Mouse (Mus musculus) heart, postnatal 10 days (tissue): ENCODE measurements at regions not wholly inside any gene's neighbourhood (a gene's known extent, or its start where the extent isn't known, plus 50 kb on each side); places are given as distances from the start of the nearest gene placed in this dataset.

Experiments
- DNase-seq, 2 experiments: peaks; one replicate each; pipeline ENCODE4 v3.0.0; 2021
- intact Hi-C: fragments of 180-260 bp; cut with DNase I; formaldehyde crosslinking; loops from one replicate; pipeline ENCODE4 v1.15.1; 2025

DNA sequence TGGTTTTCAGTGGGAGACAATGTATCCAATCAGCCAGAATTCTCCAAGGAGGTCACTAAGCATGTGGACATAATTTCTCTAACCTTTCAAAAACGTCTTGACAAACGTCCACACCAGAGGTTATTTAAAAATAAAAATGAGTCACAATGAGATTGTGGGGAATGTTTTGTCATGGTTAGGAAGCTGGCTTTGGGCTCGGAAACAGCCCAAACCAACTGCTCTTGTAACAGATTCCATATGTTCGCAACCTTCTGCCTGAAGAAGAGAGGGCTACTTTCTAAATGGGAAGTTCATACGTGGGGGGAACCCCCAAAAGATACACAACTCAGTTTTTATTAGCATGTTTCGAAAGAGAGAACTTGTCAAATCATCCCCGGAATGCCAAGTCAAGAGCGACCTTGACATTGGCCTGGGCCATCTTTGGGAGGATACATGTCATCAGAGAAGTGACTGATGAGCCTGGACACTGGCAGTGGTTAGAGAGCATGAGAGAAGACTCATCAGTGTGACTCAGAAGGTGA is 111.6 kb upstream of the Pik3r1 start:
- intact Hi-C loops, result no loop called here
- DNase-seq, result peak; percentile 36 to 38

DNA sequence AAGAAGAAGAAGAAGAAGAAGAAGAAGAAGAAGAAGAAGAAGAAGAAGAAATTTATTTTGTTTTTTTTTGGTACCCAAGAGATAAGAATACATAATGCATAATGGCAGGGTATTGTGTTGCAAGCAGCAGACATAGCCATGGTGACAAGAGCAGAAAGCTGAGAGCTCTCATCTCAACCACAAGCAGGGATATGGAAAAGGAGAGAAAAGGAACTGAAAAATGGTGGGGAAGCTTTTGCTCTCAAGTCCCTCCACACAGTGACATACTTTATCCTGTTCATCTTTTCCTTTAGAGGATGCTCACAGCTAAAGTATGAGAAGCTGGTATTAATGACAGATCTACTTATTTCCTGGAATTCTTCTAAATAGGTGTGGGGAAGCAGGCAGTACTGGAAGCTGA is 115.2 kb upstream of the Pik3r1 start:
- DNase-seq, result no peak
- intact Hi-C loops, result no loop called here

DNA sequence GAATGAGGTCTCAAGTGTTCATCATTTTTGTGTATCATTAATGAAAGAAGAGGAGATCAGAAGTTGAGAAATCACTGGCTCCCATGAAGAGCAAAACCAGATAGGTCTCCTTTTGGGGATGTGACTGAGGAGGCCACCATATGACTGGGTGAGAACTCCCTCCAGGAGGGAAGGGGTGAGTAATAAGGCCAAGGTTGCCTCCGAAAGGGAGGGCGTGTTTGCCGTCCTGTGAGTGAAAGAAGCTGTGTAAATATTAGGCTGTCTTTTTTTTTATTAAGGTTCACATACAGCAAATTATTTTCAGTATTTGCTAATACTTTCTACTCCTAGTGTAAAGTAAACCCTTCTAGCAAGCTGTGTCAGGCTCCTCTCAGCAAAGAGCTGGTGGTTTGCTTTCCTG is 116.7 kb upstream of the Pik3r1 start:
- intact Hi-C loops, result no loop called here
- no peak for DNase-seq

DNA sequence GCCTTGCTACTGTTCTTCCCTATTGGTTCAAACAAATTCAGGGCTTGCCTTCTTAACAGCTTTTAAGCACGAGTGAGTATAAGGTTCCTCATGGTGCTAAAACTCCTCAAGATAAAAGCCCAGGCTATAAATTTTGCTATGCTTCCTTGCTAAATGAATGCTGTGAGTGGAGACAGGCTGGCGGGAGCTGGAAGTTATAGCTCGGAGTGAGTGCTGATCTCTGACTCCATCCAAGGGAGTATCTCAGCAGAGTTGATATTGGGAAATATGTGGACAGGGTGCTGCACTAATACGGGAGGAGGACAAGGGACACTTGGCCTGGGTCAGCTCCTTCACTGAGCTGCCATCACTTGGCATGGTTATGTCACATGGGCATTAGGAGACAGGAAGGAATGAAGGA is 123.5 kb upstream of the Pik3r1 start:
- no peak for DNase-seq
- intact Hi-C loops, result no loop called here

DNA sequence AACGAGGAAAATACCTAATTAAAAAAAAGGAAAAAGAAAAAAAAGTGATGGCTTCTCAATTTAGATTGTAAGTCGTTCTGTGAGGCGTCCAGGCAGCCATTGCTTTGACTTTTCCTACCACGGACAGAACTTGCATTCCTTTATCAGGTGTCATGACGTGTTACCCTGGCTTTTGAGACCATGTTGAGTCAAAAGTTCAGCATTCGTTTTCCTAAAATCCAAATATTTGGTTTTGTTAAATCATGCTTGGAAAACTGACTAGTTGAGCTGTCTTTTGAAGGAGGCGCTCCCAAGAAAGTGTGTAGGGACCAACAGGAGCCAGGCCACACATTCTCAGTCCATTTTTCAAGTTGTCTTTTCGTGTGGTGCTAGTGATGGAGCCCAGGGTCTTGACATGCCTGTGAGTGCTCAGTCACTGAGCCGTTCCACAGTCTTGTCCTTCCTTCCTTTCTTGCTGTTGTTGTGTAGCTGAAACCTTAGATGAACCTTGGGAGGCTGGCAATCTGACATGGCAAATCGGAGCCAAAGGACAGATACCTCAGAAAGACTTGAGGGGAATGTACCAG is 125.1 kb upstream of the Pik3r1 start:
- intact Hi-C loops, result no loop called here
- DNase-seq, result no peak

DNA sequence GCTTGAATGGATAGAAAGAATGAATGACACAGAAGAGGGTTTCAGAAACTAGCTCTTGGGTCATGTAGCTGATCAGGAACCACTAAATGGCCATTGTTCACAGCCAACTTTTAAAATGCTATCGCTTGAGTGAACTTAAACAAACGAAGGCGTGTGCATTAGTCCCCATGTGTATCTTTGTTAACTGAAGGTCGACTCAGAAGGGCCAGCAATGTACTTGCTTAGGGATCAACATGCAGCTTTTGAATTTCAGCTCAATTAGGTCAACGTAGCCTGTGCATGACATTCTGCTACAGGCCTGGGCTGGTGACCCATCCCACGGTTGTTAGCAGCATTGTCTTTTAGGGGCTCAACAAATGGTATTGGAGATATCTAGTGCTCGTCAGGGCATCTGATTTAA is 127.1 kb upstream of the Pik3r1 start:
- intact Hi-C loops, result no loop called here
- no peak for DNase-seq

DNA sequence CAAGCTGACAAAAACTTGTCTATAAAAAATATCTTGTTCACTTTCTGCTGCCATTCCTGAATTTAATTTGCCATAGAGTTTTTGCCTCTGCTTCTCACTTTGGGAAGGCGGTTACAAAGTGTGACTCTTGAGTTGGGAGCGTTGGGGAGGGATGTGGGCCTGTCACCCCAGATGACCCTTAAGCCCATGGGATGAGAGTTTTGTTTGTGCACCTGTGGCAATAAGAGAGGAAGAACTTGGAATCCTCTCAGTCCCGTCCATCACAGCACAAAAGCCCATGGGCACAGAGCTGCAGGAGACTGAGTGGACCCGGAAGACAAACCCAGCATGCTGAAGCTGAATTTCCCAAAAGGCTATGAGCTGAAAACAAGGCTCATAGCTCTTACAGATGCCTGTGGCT is 127.7 kb upstream of the Pik3r1 start:
- intact Hi-C loops, result no loop called here

DNA sequence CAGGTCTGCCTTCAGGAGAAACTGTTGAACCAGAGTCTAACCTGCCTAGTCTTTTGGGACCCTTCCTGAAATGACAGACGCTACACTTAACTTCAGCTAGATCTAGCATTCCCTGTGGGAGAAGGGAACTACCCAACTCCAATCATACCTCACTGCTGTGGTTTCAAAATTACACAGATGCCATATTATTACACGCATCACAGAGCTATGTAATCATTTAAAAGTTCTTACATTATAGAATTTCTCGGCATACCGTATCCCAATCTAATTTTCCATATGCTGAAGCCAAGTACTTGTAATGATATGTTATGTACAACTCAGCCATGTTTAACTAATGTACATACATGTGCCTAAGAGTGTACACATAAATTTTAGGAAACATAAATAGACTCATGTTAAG is 128.9 kb upstream of the Pik3r1 start:
- intact Hi-C loops, result no loop called here
- DNase-seq, result no peak

More for the DNA sequence above, 127.7 kb upstream of the Pik3r1 start:
- no peak for DNase-seq

DNA sequence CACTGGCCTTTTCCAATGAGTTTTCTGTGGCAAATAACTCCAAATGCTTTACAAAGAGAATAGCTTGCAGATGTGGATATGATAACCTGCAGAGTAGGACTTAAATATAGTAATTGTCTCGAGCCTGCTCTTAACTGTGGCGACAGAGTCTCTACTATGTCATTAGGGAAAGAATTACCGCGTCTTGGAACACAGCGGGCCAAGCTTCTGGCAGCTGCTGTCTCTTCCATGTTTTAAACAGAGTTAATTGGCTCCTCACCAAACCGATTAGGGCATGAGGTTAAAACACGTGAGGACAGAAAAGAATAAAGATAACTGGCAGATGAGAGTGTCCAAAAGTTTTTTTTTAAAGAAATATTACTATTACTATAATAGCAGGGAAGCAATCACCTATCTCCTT is 134.2 kb upstream of the Pik3r1 start:
- intact Hi-C loops, result no loop called here
- peak in 1 of 2 experiments; percentile 20 for DNase-seq

DNA sequence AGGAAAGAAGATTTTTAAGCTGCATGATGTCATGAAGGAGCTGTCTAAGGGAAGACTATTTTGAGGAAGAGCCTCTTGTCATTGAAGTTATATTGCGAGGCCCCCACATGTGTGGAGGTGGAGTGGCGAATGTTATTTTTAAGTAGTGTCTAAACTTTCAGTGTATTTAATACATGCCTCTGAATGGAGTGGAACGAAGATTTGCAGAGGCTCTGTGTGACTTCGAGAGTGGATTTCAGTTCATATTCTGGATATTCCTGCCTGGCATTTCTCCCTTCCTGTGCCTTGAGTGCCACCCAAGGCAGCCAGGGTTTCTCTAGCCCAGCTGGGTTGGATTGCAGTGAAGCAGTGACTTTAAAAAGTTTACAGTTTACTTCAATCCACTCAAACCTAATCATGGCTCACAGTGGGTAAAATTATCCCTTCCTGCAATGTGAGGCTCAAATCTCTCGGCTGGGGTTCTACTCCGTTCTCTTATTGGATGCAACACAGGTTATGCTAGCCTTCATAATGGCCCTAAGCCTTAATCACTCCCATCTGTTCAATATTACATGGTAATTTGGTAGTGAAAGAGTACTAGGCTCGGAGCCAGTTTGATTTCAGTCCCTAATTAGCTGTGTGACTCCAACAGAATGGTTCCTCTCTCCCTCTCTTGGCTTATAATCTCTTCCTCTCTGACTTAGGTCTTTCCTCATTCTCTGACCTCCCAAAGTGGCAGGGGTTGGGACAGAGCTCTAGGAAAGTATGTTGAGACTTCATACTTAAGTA is 138.1 kb upstream of the Pik3r1 start:
- intact Hi-C loops, result no loop called here
- DNase-seq, result no peak

DNA sequence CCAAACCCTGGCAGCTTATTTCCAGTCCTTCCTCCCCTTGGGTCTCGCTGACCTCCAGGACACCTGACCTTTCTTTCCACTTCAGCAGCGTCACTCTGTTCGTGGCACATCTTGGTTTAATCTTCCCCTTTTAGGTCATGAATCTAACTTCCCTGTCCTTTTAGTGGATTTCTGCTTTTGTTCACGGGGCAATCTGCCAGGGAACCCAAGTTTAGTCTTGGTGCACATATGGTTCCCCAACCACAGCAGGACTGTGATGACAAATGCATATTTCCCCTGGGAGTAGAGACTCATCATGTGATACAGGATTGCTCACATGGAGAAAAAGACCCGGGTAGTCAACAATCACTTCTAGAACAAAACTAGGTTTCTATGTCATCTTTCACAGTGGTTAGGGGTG is 141.0 kb upstream of the Pik3r1 start:
- DNase-seq, result peak; percentile 34 to 38
- intact Hi-C loops, result no loop called here

DNA sequence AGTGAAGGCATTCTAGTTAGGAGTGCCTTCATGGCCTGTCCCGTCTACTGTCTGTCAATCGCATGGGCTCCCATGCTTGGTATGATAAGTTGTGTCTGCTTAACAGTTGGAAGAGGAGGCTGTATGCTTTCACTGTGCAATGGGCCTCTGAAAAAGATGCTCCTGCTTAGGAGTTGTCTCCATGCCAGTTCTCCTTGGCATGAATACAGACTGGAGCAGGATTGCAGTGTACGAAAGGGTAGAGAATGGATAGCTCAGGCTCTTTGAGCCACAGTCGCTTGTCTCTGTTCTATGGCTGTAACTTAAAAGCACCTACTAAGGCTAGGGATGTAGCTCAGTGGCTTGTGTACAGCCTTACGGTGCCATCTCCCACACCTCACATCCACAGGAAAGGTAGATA is 142.7 kb upstream of the Pik3r1 start:
- intact Hi-C loops, result no loop called here

DNA sequence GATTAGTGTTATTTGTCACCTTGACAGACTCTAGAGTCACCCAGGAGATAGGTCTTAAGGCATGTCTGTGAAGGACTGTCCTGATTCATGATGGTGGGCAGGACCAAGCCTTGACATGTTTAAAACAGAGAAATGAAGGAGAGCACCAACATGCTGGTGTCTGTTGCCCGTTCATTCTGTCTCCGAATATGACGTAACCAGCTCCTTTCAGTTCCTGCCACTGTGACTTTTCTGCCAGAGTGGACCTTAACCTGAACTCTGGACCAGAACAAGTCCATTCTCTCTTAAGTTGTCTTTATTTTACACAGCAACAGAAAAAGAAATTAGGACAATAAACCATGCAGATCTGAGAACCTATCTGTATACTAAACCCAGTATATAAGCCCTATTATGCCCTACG is 146.1 kb upstream of the Pik3r1 start:
- intact Hi-C loops, result no loop called here

More for the DNA sequence above, 142.7 kb upstream of the Pik3r1 start:
- no peak for DNase-seq

DNA sequence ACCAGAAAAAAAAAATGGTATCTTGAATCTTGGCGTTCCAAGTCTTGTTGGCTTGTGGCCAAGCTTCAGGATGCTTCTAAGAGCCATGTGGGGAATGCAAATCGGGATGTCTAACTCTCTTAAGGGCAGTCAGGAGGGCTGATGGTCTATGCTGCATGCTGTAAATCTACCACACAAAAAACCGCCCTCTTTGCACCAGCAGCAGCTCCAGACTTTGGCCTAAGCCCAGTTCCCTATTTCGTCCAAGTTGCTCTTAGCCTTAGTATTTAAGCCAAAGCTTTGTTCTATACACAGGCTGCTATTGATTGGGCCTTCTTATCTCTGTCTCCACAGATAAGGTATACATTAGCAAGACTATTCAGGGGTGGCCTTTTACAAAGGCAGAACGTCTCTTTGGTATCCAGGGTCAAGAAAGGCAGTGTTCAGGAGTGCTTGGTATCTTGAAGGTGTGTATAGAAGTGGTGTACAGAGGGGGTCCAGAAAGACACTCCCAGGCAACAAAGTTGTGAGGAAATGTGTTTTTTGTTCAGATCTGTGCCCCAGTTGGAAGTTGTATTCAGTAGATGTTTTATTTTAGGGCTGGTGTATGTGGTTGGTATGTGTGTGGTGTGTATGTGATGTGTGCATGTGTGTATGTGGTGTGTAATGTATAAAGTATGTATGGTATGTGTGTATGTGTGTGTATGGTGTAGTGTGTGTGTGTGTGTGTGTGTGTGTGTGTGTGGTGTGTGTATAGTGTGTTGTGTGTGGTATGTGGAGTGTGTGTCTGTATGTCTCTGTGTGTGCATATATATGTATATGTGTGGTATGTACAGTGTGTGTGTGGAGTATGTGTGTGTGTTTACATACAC is 146.9 kb upstream of the Pik3r1 start:
- intact Hi-C loops, result no loop called here

More for the DNA sequence above, 146.1 kb upstream of the Pik3r1 start:
- no peak for DNase-seq

DNA sequence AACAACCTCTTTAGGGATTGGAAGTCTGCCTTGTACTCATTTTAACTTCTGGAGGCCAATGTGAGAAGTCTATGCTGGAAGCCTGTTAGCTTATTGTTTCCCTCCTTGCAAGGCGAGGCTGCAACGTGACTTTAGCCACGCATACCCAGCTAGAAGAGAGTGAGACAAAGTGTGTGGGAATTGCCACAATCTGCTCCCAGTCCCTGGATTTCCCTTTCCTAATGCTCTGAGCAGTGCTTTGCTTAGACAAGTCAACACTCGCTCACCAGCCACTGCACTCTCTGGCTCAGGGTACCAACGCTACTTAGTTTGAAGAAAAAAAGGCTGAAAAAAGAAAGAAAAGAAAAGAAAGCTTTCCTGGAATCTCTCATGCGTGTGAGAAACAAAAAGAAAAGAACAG is 147.5 kb upstream of the Pik3r1 start:
- intact Hi-C loops, result no loop called here
- peak in 1 of 2 experiments; percentile 18 for DNase-seq

More for the DNA sequence above, 146.9 kb upstream of the Pik3r1 start:
- DNase-seq, result peak; percentile 44 to 62

DNA sequence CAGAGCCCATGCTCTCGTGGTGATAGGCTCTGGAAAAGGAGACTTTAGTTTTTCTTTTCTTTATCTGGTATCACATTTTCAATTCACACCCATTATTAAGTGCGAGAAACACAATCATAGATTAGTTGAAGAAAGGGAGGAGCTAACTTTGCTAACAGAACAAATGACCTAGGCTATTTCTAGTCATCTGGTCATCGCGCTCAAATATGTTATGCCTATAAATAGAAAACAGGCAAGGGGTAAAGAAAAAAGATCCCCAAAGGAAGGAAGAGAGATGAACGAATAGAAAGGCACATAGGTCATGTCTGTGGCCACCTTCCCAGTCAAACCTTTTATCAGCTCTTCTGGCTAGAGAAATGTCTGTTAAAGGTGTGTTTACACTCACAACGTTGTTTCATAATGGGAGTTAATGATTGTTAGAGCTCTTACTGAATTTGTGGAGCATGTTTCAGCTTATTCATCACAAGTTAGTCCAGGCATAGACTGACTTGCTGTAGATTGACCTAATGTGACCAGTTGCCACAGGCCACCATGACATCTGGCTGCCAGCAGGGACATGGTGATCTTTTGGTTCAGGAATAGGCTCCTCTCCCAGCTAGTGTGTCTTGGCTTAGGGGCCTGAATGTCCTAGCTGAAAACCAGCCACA is 148.1 kb upstream of the Pik3r1 start:
- DNase-seq, result peak; percentile 22 to 27
- intact Hi-C loops, result no loop called here

DNA sequence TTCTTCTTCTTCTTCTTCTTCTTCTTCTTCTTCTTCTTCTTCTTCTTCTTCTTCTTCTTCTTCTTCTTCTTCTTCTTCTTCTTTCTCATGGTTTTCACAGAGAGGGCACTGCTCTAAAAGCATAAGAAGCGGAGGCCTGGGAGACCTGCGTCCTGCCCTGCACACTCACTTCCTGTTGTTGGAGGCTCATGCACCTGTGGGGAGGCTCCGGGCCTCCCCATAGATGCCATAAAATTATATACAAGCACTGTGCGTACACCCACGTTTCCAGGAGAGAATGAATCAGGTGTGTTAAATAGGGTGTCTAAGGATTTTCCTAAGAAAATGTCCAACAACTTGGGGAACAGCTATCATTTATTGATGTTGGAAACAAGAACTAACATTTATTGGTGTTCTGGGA is 148.9 kb upstream of the Pik3r1 start:
- DNase-seq, result no peak
- intact Hi-C loops, result no loop called here

DNA sequence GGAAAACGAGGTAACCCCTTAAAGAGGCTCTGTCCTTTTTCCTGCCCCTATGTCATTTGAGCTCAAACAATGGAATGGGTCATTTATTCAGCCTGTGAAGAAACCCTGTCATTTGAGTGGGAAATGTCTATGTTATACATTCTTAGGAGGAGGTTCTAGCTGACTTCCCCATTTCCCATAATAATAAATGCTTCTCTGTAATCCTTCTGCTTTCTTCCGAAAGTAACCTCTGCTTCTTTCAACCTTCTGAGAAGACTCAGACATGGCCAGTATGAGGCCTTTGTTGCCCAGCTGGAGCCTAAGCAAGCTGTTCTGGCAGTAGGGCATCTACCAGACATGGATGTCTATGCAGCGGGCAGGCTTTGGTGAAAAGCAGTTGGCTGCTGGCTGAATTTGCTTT is 150.2 kb upstream of the Pik3r1 start:
- intact Hi-C loops, result no loop called here

DNA sequence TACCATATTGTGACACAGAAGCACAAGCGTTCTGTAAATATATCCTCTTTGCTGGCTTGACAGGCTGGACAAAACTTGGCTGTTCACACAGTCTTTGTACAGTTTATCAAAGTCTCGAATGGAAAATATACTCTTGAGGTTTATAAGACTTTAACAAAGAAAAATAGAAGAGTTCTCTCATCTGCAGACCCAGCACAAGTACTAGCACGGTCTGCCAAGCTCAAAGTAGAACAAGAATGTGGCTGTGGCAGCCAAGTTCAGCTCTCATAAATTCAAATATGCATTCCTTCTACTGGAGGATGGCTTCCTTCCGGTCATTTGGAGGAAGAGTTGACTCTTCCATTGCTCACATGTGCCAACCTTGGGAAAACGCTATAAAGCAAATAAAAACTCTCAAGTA is 151.2 kb upstream of the Pik3r1 start:
- intact Hi-C loops, result no loop called here
- DNase-seq, result peak; percentile 64 to 67

More for the DNA sequence above, 150.2 kb upstream of the Pik3r1 start:
- no peak for DNase-seq

DNA sequence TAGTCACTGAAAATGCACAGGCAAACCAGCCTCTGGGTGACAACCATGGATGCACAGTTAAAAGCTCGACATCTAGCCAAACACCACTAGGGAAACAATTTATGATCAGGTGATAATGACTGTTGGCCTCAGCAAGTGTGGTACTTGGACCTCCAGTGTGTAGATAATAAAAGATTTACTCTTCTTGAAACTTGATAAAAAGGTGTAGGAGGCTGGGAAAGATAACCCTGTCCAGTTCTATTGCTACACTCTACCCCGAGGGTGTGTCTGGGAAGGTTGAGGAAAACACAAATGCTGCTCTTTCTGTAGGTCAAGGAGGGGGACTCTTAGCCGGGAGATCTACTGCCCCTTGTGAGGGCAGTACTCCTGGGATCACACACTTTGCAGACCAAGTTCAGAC is 152.4 kb upstream of the Pik3r1 start:
- DNase-seq, result no peak
- intact Hi-C loops, result no loop called here

DNA sequence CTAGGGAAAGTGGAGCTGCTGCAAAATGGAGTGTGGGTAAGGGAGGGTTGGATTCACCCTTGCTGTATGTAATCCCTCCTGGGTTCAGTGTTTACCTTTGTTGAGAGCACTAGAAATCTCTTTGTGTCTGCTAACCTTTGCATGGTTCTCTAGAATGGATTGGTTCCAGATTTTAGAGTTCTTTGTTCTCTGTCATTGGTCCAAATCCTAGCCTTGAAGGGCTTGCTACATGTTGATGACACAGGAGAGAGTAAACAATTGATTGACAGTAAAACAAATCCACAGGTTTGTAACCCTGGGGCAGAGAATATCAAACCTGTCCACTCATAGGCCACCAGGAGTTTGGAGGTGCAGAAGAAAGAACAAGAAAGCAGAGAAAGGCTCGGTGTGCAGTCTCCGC is 156.6 kb upstream of the Pik3r1 start:
- intact Hi-C loops, result no loop called here
- no peak for DNase-seq
